Mouse (Mus musculus): ENCODE data around the gene Draxin. TPM values are rescaled to one million over a fixed set of nuclear protein-coding genes. Genes with fewer than 3 reads are reported as not detected.

Gene Draxin
- polyA plus RNA-seq, 1 experiment: 0.24 TPM

DNA sequence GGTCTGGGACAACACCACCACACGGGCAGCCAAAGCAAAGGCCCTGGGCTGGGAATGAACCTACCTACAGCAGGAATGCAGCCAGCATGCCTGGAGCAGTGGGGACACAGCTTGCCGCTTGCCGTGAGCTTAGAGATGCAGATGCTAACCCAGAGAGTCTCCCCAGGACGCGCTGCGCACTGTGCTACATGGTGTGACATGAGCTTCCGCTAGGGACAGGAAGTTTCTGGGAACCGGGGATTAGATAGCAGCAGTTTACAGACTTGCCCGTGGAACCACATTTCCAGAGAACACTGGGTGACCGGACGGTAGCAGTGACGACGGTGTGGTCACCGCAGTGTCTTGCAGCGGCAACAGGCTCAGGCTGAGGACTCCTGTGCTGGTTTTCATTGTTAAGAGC, 39.1 kb upstream of the Draxin start:
- no peak overlapping the region for H3K27ac ChIP-seq (ENCODE audit: insufficient read depth, low read depth, low read length)
- TF ChIP-seq CTCF (IDR thresholded peaks at IDR 0.05; ENCODE audit: extremely low read depth, insufficient read length, insufficient replicate concordance, low read depth, low read length) (no peak), POLR2A (IDR thresholded peaks at IDR 0.05; ENCODE audit: low read depth, low read length) (no peak)
- H3K4me1 ChIP-seq (ENCODE audit: control insufficient read depth, insufficient read depth, insufficient read length, low read length): 0 out of 2 replicates have a peak, but pooled peaks cover 1% of the 10 kb centered on the region
- H3K4me3 ChIP-seq (ENCODE audit: low read depth, low read length): no peak overlapping the region
- no peaks in the 10 kb centered on the region for H3K36me3 ChIP-seq (ENCODE audit: control insufficient read depth, insufficient read depth, low read length)
- peaks cover 33% of the 10 kb centered on the region for H3K27me3 ChIP-seq (ENCODE audit: control insufficient read depth, insufficient read depth, low read length)
- 24% methylated on average over 15 of the region's 15 CpGs for WGBS

DNA sequence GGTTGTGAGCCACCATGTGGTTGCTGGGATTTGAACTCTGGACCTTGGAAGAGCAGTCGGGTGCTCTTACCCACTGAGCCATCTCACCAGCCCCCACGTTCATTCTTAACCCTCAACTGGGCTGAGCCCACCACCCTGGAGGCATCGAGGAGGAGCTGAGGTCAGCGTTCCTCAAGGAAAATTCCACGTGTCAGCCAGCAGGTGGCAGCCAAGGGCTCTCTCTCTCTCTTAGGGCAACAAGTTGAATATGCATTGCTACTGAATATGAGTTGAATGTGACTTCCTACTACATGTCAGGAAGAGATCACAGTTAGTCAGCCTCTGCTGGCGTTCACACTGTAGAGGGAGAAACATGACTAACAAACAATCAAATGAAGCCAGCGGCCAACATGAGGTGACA, 37.8 kb upstream of the Draxin start:
- 19% methylated on average over 7 of the region's 7 CpGs for WGBS
- Histone ChIP-seq H3K4me3 (ENCODE audit: low read depth, low read length) (no peak overlapping the region), H3K36me3 (ENCODE audit: control insufficient read depth, insufficient read depth, low read length) (no peaks in the 10 kb centered on the region), H3K4me1 (ENCODE audit: control insufficient read depth, insufficient read depth, insufficient read length, low read length) (peaks cover 9% of the 10 kb centered on the region; the same call in 1 of the 2 replicates), H3K27ac (ENCODE audit: insufficient read depth, low read depth, low read length) (no peak overlapping the region), H3K27me3 (ENCODE audit: control insufficient read depth, insufficient read depth, low read length) (peaks cover 29% of the 10 kb centered on the region)
- TF ChIP-seq CTCF (IDR thresholded peaks at IDR 0.05; ENCODE audit: extremely low read depth, insufficient read length, insufficient replicate concordance, low read depth, low read length) (peak; percentile 79; the same call in 1 of the 2 replicates), POLR2A (IDR thresholded peaks at IDR 0.05; ENCODE audit: low read depth, low read length) (no peak)

DNA sequence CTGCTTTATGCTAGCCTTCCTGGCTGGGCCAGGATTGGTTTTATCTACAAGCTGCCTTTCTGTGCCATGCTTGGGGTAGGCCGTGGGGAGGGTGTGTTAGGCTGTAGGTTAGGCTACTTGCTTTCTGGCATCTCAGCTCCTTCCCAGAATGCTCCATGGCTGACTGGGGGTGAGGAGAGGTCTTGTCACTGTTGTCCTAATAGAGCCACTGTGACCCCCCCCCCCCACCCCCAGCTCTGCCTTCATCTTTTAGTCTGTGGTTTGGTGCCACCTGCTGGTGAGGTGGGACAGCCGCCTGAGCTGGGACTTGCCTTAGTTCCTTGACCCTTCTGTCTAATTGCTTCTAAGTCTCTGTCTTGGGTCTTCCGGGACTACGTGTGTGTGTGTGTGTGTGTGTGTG, 36.5 kb upstream of the Draxin start:
- TF ChIP-seq CTCF (IDR thresholded peaks at IDR 0.05; ENCODE audit: extremely low read depth, insufficient read length, insufficient replicate concordance, low read depth, low read length) (peak; percentile 66; the same call in 1 of the 2 replicates), POLR2A (IDR thresholded peaks at IDR 0.05; ENCODE audit: low read depth, low read length) (no peak)
- Histone ChIP-seq H3K27ac (ENCODE audit: insufficient read depth, low read depth, low read length) (no peak overlapping the region), H3K27me3 (ENCODE audit: control insufficient read depth, insufficient read depth, low read length) (peaks cover 27% of the 10 kb centered on the region), H3K4me3 (ENCODE audit: low read depth, low read length) (peak overlapping the region; percentile 7; the same call in 1 of the 2 replicates), H3K4me1 (ENCODE audit: control insufficient read depth, insufficient read depth, insufficient read length, low read length) (peaks cover 9% of the 10 kb centered on the region; the same call in 1 of the 2 replicates), H3K36me3 (ENCODE audit: control insufficient read depth, insufficient read depth, low read length) (no peaks in the 10 kb centered on the region)
- 23% methylated on average over 4 of the region's 4 CpGs for WGBS

DNA sequence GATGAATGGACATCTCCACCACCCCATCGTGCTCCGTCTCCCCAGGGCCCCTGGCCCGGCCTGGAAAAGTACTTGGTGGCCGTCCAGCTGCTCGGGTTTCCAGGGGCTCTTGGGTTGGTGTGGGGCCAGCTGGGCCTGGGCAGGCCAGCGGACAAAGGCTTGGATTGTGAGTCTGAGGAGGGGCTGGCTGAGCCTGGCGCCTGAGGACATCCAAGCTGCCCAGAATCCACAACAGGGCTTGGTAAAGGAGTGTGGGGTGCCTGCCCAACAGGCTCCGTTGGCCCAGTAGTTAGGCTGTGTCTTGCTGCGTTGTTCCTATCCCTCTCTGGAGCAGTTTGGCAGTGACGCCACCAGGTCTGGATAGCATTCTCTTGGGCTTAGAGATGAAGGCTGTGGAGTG, 35.9 kb upstream of the Draxin start:
- H3K27ac ChIP-seq (ENCODE audit: insufficient read depth, low read depth, low read length): no peak overlapping the region
- H3K4me1 ChIP-seq (ENCODE audit: control insufficient read depth, insufficient read depth, insufficient read length, low read length): peaks cover 9% of the 10 kb centered on the region; the same call in 1 of the 2 replicates
- H3K27me3 ChIP-seq (ENCODE audit: control insufficient read depth, insufficient read depth, low read length): peaks cover 30% of the 10 kb centered on the region
- peak overlapping the region; percentile 7; the same call in 1 of the 2 replicates for H3K4me3 ChIP-seq (ENCODE audit: low read depth, low read length)
- H3K36me3 ChIP-seq (ENCODE audit: control insufficient read depth, insufficient read depth, low read length): no peaks in the 10 kb centered on the region
- TF ChIP-seq POLR2A (IDR thresholded peaks at IDR 0.05; ENCODE audit: low read depth, low read length) (no peak), CTCF (IDR thresholded peaks at IDR 0.05; ENCODE audit: extremely low read depth, insufficient read length, insufficient replicate concordance, low read depth, low read length) (no peak)
- WGBS: 17% methylated on average over 10 of the region's 10 CpGs

DNA sequence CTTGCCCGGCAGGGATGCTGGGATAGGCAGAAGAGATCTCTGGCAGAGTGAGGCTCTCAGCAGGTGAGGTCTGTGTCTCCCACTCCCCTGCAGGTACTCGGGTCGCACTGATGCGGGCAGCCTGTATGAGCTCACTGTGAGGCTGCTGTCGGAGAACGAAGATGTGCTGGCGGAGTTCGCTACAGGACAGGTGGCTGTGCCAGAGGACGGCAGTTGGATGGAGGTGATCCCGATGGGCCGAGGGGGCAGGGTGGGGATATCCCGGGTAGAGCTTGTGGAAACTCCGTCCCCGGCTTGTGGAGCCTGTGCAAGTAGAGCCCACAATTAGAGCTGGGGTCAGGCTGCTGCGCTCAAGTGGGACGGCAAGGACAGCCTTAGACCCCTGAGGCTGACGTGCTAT, 35.1 kb upstream of the Draxin start:
- Histone ChIP-seq H3K4me1 (ENCODE audit: control insufficient read depth, insufficient read depth, insufficient read length, low read length) (peaks cover 11% of the 10 kb centered on the region; the same call in 1 of the 2 replicates), H3K27me3 (ENCODE audit: control insufficient read depth, insufficient read depth, low read length) (peaks cover 38% of the 10 kb centered on the region), H3K36me3 (ENCODE audit: control insufficient read depth, insufficient read depth, low read length) (no peaks in the 10 kb centered on the region), H3K4me3 (ENCODE audit: low read depth, low read length) (no peak overlapping the region), H3K27ac (ENCODE audit: insufficient read depth, low read depth, low read length) (no peak overlapping the region)
- TF ChIP-seq POLR2A (IDR thresholded peaks at IDR 0.05; ENCODE audit: low read depth, low read length): no peak
- TF ChIP-seq CTCF (IDR thresholded peaks at IDR 0.05; ENCODE audit: extremely low read depth, insufficient read length, insufficient replicate concordance, low read depth, low read length): no peak
- WGBS: 7% methylated on average over 17 of the region's 17 CpGs

DNA sequence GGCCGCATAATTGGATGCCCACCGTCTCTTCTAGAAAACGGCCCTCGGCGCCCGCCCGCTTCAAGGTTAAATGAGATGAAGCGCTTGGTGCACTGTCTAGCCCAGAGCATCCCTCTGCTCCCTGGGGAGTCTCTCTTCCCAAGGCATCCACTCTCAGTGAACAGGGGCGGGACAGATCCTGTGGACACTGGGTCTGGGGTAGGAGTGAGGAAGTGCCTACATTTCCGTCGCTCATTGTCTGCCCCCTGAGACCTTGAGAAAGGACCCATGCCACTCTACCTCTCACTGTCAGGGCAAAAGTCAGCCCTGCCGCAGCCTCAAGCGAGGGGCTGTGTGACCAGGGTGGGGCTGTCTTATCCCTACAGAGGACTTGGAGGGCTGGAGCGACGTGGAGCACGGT, 34.0 kb upstream of the Draxin start:
- Histone ChIP-seq H3K27me3 (ENCODE audit: control insufficient read depth, insufficient read depth, low read length) (peaks cover 44% of the 10 kb centered on the region), H3K4me3 (ENCODE audit: low read depth, low read length) (peak overlapping the region; percentile 34), H3K4me1 (ENCODE audit: control insufficient read depth, insufficient read depth, insufficient read length, low read length) (peaks cover 11% of the 10 kb centered on the region; the same call in 1 of the 2 replicates), H3K36me3 (ENCODE audit: control insufficient read depth, insufficient read depth, low read length) (no peaks in the 10 kb centered on the region), H3K27ac (ENCODE audit: insufficient read depth, low read depth, low read length) (no peak overlapping the region)
- no peak for TF ChIP-seq CTCF (IDR thresholded peaks at IDR 0.05; ENCODE audit: extremely low read depth, insufficient read length, insufficient replicate concordance, low read depth, low read length)
- TF ChIP-seq POLR2A (IDR thresholded peaks at IDR 0.05; ENCODE audit: low read depth, low read length): no peak
- 4% methylated on average over 16 of the region's 16 CpGs for WGBS

DNA sequence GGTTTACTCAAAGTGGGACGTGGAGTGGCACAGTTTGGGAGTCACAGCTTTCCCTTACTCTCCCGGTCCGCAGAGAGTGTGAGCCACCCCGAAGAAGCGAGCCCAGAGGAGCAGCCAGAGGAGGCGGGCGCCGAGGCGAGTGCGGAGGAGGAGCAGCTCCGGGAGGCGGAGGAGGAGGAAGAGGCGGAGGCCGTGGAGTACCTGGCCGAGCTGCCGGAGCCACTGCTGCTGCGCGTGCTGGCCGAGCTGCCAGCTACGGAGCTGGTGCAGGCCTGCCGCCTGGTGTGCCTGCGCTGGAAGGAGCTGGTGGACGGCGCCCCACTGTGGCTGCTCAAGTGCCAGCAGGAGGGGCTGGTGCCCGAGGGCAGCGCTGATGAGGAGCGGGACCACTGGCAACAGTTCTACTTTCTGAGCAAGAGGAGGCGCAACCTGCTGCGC, 33.5 kb upstream of the Draxin start:
- H3K27me3 ChIP-seq (ENCODE audit: control insufficient read depth, insufficient read depth, low read length): peaks cover 44% of the 10 kb centered on the region
- H3K4me1 ChIP-seq (ENCODE audit: control insufficient read depth, insufficient read depth, insufficient read length, low read length): peaks cover 11% of the 10 kb centered on the region; the same call in 1 of the 2 replicates
- TF ChIP-seq CTCF (IDR thresholded peaks at IDR 0.05; ENCODE audit: extremely low read depth, insufficient read length, insufficient replicate concordance, low read depth, low read length): peak; percentile 47
- no peak for TF ChIP-seq POLR2A (IDR thresholded peaks at IDR 0.05; ENCODE audit: low read depth, low read length)
- H3K27ac ChIP-seq (ENCODE audit: insufficient read depth, low read depth, low read length): no peak overlapping the region
- under 1% methylated on average over 29 of the region's 29 CpGs for WGBS
- H3K36me3 ChIP-seq (ENCODE audit: control insufficient read depth, insufficient read depth, low read length): no peaks in the 10 kb centered on the region
- peak overlapping the region; percentile 34 for H3K4me3 ChIP-seq (ENCODE audit: low read depth, low read length)

All from small intestine, adult 2 months (tissue).